Mouse (Mus musculus) heart, adult 2 months (tissue): ENCODE results near the gene Adar.

Experiments used
- CTCF ChIP-seq: fragments of 200-600 bp; IDR thresholded peaks from 2 replicates; pipeline ENCODE4 v1.8.1; 2022; ENCODE audit warnings: antibody characterized with exemption, mild to moderate bottlenecking, moderate library complexity
- EP300 ChIP-seq: fragments of 200-500 bp; IDR thresholded peaks from 2 replicates; pipeline ENCODE4 v1.6.1; 2011; ENCODE audit warnings: low read depth, low read length, control low read depth; ENCODE audit not compliant: insufficient read depth
- POLR2A ChIP-seq: fragments of 200-500 bp; IDR thresholded peaks from 2 replicates; pipeline ENCODE4 v1.6.1; 2011; ENCODE audit warnings: mild to moderate bottlenecking, low read depth, low read length, control low read depth; ENCODE audit not compliant: insufficient read depth

GRCm38 (mm10) chr3:89698958-89699357 is 15.9 kb upstream of the Adar start:
- no peak for TF ChIP-seq CTCF
- TF ChIP-seq POLR2A: no peak
- no peak for TF ChIP-seq EP300
